Mouse (Mus musculus): Measurements from ENCODE around the gene Gm42957. TPM values are rescaled to one million over a fixed set of nuclear protein-coding genes. Genes with fewer than 3 reads are reported as not detected.

Gene Gm42957
- polyA plus RNA-seq, 1 experiment from 2014 or later: 0.05 TPM

- no peaks in the 10 kb centered on the region for H3K27me3 ChIP-seq (replicated peaks)
- peak within 1 kb of the TSS; percentile 84 for H3K4me3 ChIP-seq
- under 1% methylated on average over 48 of the region's 48 CpGs for WGBS (ENCODE audit: insufficient replicate concordance)
- peaks cover 33% of the 10 kb centered on the region for H3K36me3 ChIP-seq
- peak; percentile 94 for ATAC-seq
- peaks cover 38% of the 10 kb centered on the region for H3K4me1 ChIP-seq
- no peaks in the 10 kb centered on the region for H3K9me3 ChIP-seq (replicated peaks)
- H3K4me2 ChIP-seq: peak within 1 kb of the TSS; percentile 71
- peak within 1 kb of the TSS; percentile 71 for H3K27ac ChIP-seq
- peak within 1 kb of the TSS; percentile 86 for H3K9ac ChIP-seq
Measured at GRCm38 (mm10) chr3:96629729-96630600, 5.3 kb upstream of the Gm42957 start, which contains the start of gene Rbm8a. TSS of gene Rbm8a (plus strand) at chr3:96629933.

- no peak overlapping the region for H3K4me2 ChIP-seq
- H3K36me3 ChIP-seq: peaks cover 31% of the 10 kb centered on the region
- no peak overlapping the region for H3K9ac ChIP-seq
- ATAC-seq: no peak
- peaks cover 54% of the 10 kb centered on the region for H3K4me1 ChIP-seq
- H3K9me3 ChIP-seq (replicated peaks): no peaks in the 10 kb centered on the region
- H3K27me3 ChIP-seq (replicated peaks): no peaks in the 10 kb centered on the region
- no peak overlapping the region for H3K27ac ChIP-seq
- H3K4me3 ChIP-seq: no peak overlapping the region
Measured at GRCm38 (mm10) chr3:96632058-96632457, 3.2 kb upstream of the Gm42957 start.

- H3K4me3 ChIP-seq: no peak overlapping the region
- H3K27me3 ChIP-seq (replicated peaks): no peaks in the 10 kb centered on the region
- no peak for ATAC-seq
- H3K27ac ChIP-seq: no peak overlapping the region; the same call in 1 of the 2 replicates
- peaks cover 51% of the 10 kb centered on the region for H3K4me1 ChIP-seq
- peaks cover 50% of the 10 kb centered on the region for H3K36me3 ChIP-seq
- no peaks in the 10 kb centered on the region for H3K9me3 ChIP-seq (replicated peaks)
- no peak overlapping the region for H3K4me2 ChIP-seq
- no peak overlapping the region for H3K9ac ChIP-seq
- 34% methylated on average over 1 of the region's 1 CpGs for WGBS (ENCODE audit: insufficient replicate concordance)
Measured at GRCm38 (mm10) chr3:96634015-96634414, 1.3 kb upstream of the Gm42957 start.

- Histone ChIP-seq H3K9ac (peak overlapping the region; percentile 97), H3K27ac (peak overlapping the region; percentile 85), H3K27me3 (replicated peaks) (no peaks in the 10 kb centered on the region), H3K4me3 (peak overlapping the region; percentile 90), H3K4me2 (peak overlapping the region; percentile 91), H3K9me3 (replicated peaks) (no peaks in the 10 kb centered on the region), H3K4me1 (peaks cover 43% of the 10 kb centered on the region), H3K36me3 (peaks cover 63% of the 10 kb centered on the region)
- 8% methylated on average over 15 of the region's 15 CpGs for WGBS (ENCODE audit: insufficient replicate concordance)
- ATAC-seq: peak; percentile 23; the same call in 1 of the 2 replicates
Measured at GRCm38 (mm10) chr3:96635906-96636305, 632 bp downstream of the Gm42957 start.

GRCm38 (mm10) chr3:96636448-96636847 lies 1.2 kb downstream of the Gm42957 start:
- 49% methylated on average over 11 of the region's 11 CpGs for WGBS (ENCODE audit: insufficient replicate concordance)
- peak overlapping the region; percentile 97 for H3K9ac ChIP-seq
- ATAC-seq: no peak
- peak overlapping the region; percentile 85; the same call in 1 of the 2 replicates for H3K27ac ChIP-seq
- H3K4me3 ChIP-seq: peak overlapping the region; percentile 90
- no peaks in the 10 kb centered on the region for H3K9me3 ChIP-seq (replicated peaks)
- peak overlapping the region; percentile 91 for H3K4me2 ChIP-seq
- no peaks in the 10 kb centered on the region for H3K27me3 ChIP-seq (replicated peaks)
- H3K4me1 ChIP-seq: peaks cover 37% of the 10 kb centered on the region
- H3K36me3 ChIP-seq: peaks cover 63% of the 10 kb centered on the region

- ATAC-seq: no peak
- H3K9ac ChIP-seq: no peak overlapping the region
- peaks cover 27% of the 10 kb centered on the region for H3K4me1 ChIP-seq
- no peak overlapping the region for H3K27ac ChIP-seq
- H3K27me3 ChIP-seq (replicated peaks): no peaks in the 10 kb centered on the region
- no peak overlapping the region for H3K4me3 ChIP-seq
- peaks cover 56% of the 10 kb centered on the region for H3K36me3 ChIP-seq
- H3K4me2 ChIP-seq: no peak overlapping the region
- H3K9me3 ChIP-seq (replicated peaks): no peaks in the 10 kb centered on the region
- WGBS (ENCODE audit: insufficient replicate concordance): 52% methylated on average over 1 of the region's 1 CpGs
Measured at GRCm38 (mm10) chr3:96639219-96639618, 3.9 kb downstream of the Gm42957 start.

GRCm38 (mm10) chr3:96645018-96645649 lies 9.9 kb downstream of the Gm42957 start, which contains the start of gene Itga10:
TSS of gene Itga10 (plus strand) at chr3:96645584.
- Histone ChIP-seq H3K9me3 (replicated peaks) (no peaks in the 10 kb centered on the region), H3K27me3 (replicated peaks) (no peaks in the 10 kb centered on the region), H3K9ac (no peak within 1 kb of the TSS), H3K27ac (no peak within 1 kb of the TSS), H3K4me1 (no peaks in the 10 kb centered on the region), H3K4me3 (no peak within 1 kb of the TSS), H3K4me2 (no peak within 1 kb of the TSS), H3K36me3 (peaks cover 29% of the 10 kb centered on the region)
- 74% methylated on average over 7 of the region's 7 CpGs for WGBS (ENCODE audit: insufficient replicate concordance)
- ATAC-seq: 0 out of 2 replicates have a peak, but pooled peaks have one; percentile 43

GRCm38 (mm10) chr3:96647365-96647764 lies 12.1 kb downstream of the Gm42957 start:
- WGBS (ENCODE audit: insufficient replicate concordance): 74% methylated on average over 3 of the region's 3 CpGs
- Histone ChIP-seq H3K27ac (no peak overlapping the region), H3K4me2 (no peak overlapping the region), H3K27me3 (replicated peaks) (no peaks in the 10 kb centered on the region), H3K9me3 (replicated peaks) (no peaks in the 10 kb centered on the region), H3K36me3 (peaks cover 17% of the 10 kb centered on the region), H3K4me1 (no peaks in the 10 kb centered on the region), H3K4me3 (no peak overlapping the region), H3K9ac (no peak overlapping the region)
- ATAC-seq: no peak

- Histone ChIP-seq H3K36me3 (no peaks in the 10 kb centered on the region), H3K4me2 (no peak overlapping the region), H3K4me3 (no peak overlapping the region), H3K9ac (no peak overlapping the region), H3K9me3 (replicated peaks) (no peaks in the 10 kb centered on the region), H3K27ac (no peak overlapping the region), H3K4me1 (peaks cover 10% of the 10 kb centered on the region), H3K27me3 (replicated peaks) (peaks cover 3% of the 10 kb centered on the region; the same call in 1 of the 2 replicates)
- ATAC-seq: no peak
- WGBS (ENCODE audit: insufficient replicate concordance): 57% methylated on average over 2 of the region's 2 CpGs
Measured at GRCm38 (mm10) chr3:96660901-96661300, 25.6 kb downstream of the Gm42957 start.

- no peak for ATAC-seq
Measured at GRCm38 (mm10) chr3:96662731-96663316, 27.6 kb downstream of the Gm42957 start.

GRCm38 (mm10) chr3:96663432-96664239 lies 28.4 kb downstream of the Gm42957 start:
- Histone ChIP-seq H3K4me1 (peaks cover 10% of the 10 kb centered on the region), H3K4me3 (peak overlapping the region; percentile 29), H3K27ac (no peak overlapping the region), H3K4me2 (peak overlapping the region; percentile 66), H3K36me3 (no peaks in the 10 kb centered on the region), H3K27me3 (replicated peaks) (peaks cover 12% of the 10 kb centered on the region; the same call in 1 of the 2 replicates), H3K9ac (no peak overlapping the region; the same call in 1 of the 2 replicates), H3K9me3 (replicated peaks) (no peaks in the 10 kb centered on the region)
- ATAC-seq: no peak
- WGBS (ENCODE audit: insufficient replicate concordance): 11% methylated on average over 18 of the region's 18 CpGs

More at GRCm38 (mm10) chr3:96662731-96663316, 27.6 kb downstream of the Gm42957 start:
- Histone ChIP-seq H3K4me2 (no peak overlapping the region; the same call in 1 of the 2 replicates), H3K4me3 (no peak overlapping the region), H3K36me3 (no peaks in the 10 kb centered on the region), H3K27ac (no peak overlapping the region), H3K4me1 (peaks cover 10% of the 10 kb centered on the region), H3K9me3 (replicated peaks) (no peaks in the 10 kb centered on the region), H3K27me3 (replicated peaks) (peaks cover 12% of the 10 kb centered on the region; the same call in 1 of the 2 replicates), H3K9ac (no peak overlapping the region)
- 63% methylated on average over 8 of the region's 8 CpGs for WGBS (ENCODE audit: insufficient replicate concordance)

All from liver, embryonic 12.5 days (tissue).